Mouse (Mus musculus) hindbrain, embryonic 14.5 days (tissue): Measurements from ENCODE around the gene Ctnna3. TPM values are rescaled to one million over a fixed set of nuclear protein-coding genes. Genes with fewer than 3 reads are reported as not detected.

Experiments
- ATAC-seq: fragments of 200-750 bp; cut with Nextera tagmentation; 2 replicates; pipeline ENCODE4 v1.8.0; 2017; ENCODE audit warnings: moderate number of reproducible peaks, mild to moderate bottlenecking, moderate TSS enrichment, moderate library complexity; ENCODE audit not compliant: low FRiP score
- DNase-seq: peaks from one replicate; pipeline ENCODE4 v3.0.0-alpha.2; 2015; ENCODE audit warnings: low spot score
- H3K27ac ChIP-seq: fragments of 300-500 bp; sonication (generic); 2 replicates; pipeline ENCODE4 v1.5.1; 2014; ENCODE audit warnings: mild to moderate bottlenecking, moderate library complexity
- H3K27me3 ChIP-seq: fragments of 300-500 bp; sonication (generic); 2 replicates; pipeline ENCODE4 v1.6.1; 2014; ENCODE audit warnings: mild to moderate bottlenecking, low read length, mixed read lengths; ENCODE audit not compliant: control insufficient read depth, insufficient read depth
- H3K36me3 ChIP-seq: fragments of 300-500 bp; sonication (generic); replicated peaks from 2 replicates; pipeline ENCODE4 v1.6.1; 2014; ENCODE audit not compliant: control insufficient read depth, insufficient read depth
- H3K4me1 ChIP-seq: fragments of 300-500 bp; sonication (generic); replicated peaks from 2 replicates; pipeline ENCODE4 v1.6.1; 2014; ENCODE audit warnings: antibody characterized with exemption, low read length, mixed read lengths; ENCODE audit not compliant: control insufficient read depth, insufficient read depth
- H3K4me2 ChIP-seq: fragments of 300-500 bp; sonication (generic); replicated peaks from 2 replicates; pipeline ENCODE4 v1.6.1; 2014; ENCODE audit warnings: mild to moderate bottlenecking, moderate library complexity
- H3K4me3 ChIP-seq: fragments of 300-500 bp; sonication (generic); replicated peaks from 2 replicates; pipeline ENCODE4 v1.5.1; 2014; ENCODE audit warnings: mild to moderate bottlenecking, low read length
- H3K9ac ChIP-seq: fragments of 300-500 bp; sonication (generic); 2 replicates; pipeline ENCODE4 v1.6.1; 2014
- H3K9me3 ChIP-seq: fragments of 300-500 bp; sonication (generic); 2 replicates; pipeline ENCODE4 v1.6.1; 2016; ENCODE audit warnings: low read length; ENCODE audit not compliant: control insufficient read depth
- WGBS: fragments of 180-500 bp; shearing (Covaris S2); extraction: QIAGEN DNeasy Blood & Tissue Kit; methylation state at CpG from one replicate; pipeline ENCODE4 v1.1.7; 2014; 5-methylcytosine and 5-hydroxymethylcytosine counted together
- polyA plus RNA-seq: library from polyadenylated mRNA; unstranded; fragments of >200 nt; fragmentation: Nextera tagmentation; extraction: Ambion mirVana; gene quantifications from 2 replicates; pipeline ENCODE4 v1.2.1, GENCODE M21; 2014

Ctnna3 gene
- polyA plus RNA-seq, 1 experiment from 2014 or later: 4.1 TPM

GRCm38 (mm10) chr10:64275143-64275542, 845.2 kb downstream of the Ctnna3 start:
- H3K27me3 ChIP-seq: no peaks in the 10 kb centered on the region
- no peak overlapping the region for H3K4me2 ChIP-seq
- ATAC-seq (no peak), DNase-seq (no peak)
- H3K36me3 ChIP-seq: no peaks in the 10 kb centered on the region
- no peak overlapping the region for H3K27ac ChIP-seq
- H3K4me3 ChIP-seq: no peak overlapping the region
- H3K9ac ChIP-seq: no peak overlapping the region
- 72% methylated on average over 1 of the region's 1 CpGs for WGBS
- H3K4me1 ChIP-seq: no peaks in the 10 kb centered on the region
- H3K9me3 ChIP-seq: no peaks in the 10 kb centered on the region

GRCm38 (mm10) chr10:64278836-64279235, 848.9 kb downstream of the Ctnna3 start:
- Histone ChIP-seq H3K9me3 (no peaks in the 10 kb centered on the region), H3K4me1 (no peaks in the 10 kb centered on the region), H3K27me3 (no peaks in the 10 kb centered on the region), H3K27ac (no peak overlapping the region), H3K4me2 (no peak overlapping the region), H3K9ac (no peak overlapping the region), H3K36me3 (no peaks in the 10 kb centered on the region), H3K4me3 (no peak overlapping the region)
- ATAC-seq (no peak), DNase-seq (no peak)
- 92% methylated on average over 2 of the region's 2 CpGs for WGBS

- no peak overlapping the region for H3K4me3 ChIP-seq
- H3K9ac ChIP-seq: no peak overlapping the region
- H3K4me2 ChIP-seq: no peak overlapping the region
- H3K27me3 ChIP-seq: no peaks in the 10 kb centered on the region
- H3K9me3 ChIP-seq: no peaks in the 10 kb centered on the region
- no peak for DNase-seq
- no peaks in the 10 kb centered on the region for H3K36me3 ChIP-seq
- ATAC-seq: no peak
- no peak overlapping the region for H3K27ac ChIP-seq
- no peaks in the 10 kb centered on the region for H3K4me1 ChIP-seq
Measured at GRCm38 (mm10) chr10:64305802-64306201, 875.9 kb downstream of the Ctnna3 start.

DNA sequence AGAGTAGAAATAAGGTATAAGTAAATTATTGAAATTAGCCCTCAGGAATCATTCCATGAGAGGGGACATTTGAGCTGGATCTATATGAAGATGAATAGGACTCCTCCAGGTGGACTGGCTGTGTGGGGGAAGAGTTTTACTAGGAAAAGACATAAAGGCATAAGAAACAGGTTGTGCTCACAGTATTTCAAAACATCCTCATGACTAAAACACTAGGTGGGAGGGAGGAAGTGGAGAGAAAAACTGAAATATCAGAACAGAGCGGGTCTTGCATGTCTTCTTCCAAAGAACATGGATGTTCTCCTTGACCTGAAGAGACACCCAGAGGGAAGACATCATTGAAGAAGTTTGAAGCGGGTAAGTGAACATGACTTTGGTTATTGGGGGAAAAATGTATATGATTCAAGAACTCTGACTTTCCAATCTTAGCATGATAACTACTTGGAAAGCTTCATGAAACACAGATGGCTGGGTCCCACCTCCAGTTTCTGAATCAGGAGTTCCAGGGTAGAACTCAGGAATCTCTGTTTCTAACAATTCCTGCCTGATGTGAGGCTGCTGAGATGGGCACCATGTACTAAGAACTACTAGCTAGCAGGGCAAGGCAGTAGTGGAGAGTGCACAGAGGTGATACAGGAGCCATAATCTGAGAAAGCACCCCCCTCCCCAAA, 881.9 kb downstream of the Ctnna3 start:
- H3K9me3 ChIP-seq: no peaks in the 10 kb centered on the region
- H3K4me3 ChIP-seq: no peak overlapping the region
- no peak overlapping the region for H3K27ac ChIP-seq
- H3K4me2 ChIP-seq: no peak overlapping the region
- DNase-seq: no peak
- no peaks in the 10 kb centered on the region for H3K27me3 ChIP-seq
- 97% methylated on average over 2 of the region's 2 CpGs for WGBS
- no peaks in the 10 kb centered on the region for H3K36me3 ChIP-seq
- H3K9ac ChIP-seq: no peak overlapping the region
- H3K4me1 ChIP-seq: no peaks in the 10 kb centered on the region
- ATAC-seq: no peak

DNA sequence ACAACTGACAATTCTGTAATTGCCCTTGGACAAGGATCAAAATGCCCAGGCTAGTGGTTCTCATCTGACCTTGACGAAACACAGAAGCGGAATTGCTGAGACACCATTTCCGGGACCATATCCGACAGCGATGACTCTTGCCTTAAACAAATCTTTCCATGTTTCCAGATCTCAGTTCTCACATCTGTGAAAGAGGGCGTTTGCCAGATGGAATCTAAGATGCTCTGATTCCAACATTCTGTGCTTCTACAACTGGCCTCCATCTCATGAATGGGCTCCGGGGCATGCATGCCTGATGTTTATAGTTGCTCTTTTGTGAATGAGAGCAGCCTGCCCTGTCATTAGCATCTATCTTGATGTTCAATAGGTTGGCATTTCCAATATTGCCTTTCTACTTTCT, 890.4 kb downstream of the Ctnna3 start:
- Histone ChIP-seq H3K4me1 (no peaks in the 10 kb centered on the region), H3K27me3 (no peaks in the 10 kb centered on the region), H3K4me3 (no peak overlapping the region), H3K36me3 (no peaks in the 10 kb centered on the region), H3K9me3 (no peaks in the 10 kb centered on the region), H3K9ac (no peak overlapping the region), H3K27ac (no peak overlapping the region), H3K4me2 (no peak overlapping the region)
- 89% methylated on average over 7 of the region's 7 CpGs for WGBS
- DNase-seq (no peak), ATAC-seq (no peak)

- no peak overlapping the region for H3K4me3 ChIP-seq
- no peaks in the 10 kb centered on the region for H3K27me3 ChIP-seq
- DNase-seq: no peak
- H3K4me1 ChIP-seq: no peaks in the 10 kb centered on the region
- no peak for ATAC-seq
- H3K4me2 ChIP-seq: no peak overlapping the region
- no peaks in the 10 kb centered on the region for H3K9me3 ChIP-seq
- no peaks in the 10 kb centered on the region for H3K36me3 ChIP-seq
- no peak overlapping the region for H3K9ac ChIP-seq
- H3K27ac ChIP-seq: no peak overlapping the region
- WGBS: 64% methylated on average over 4 of the region's 4 CpGs
Measured at GRCm38 (mm10) chr10:64342702-64343379, 912.9 kb downstream of the Ctnna3 start.

- ATAC-seq (no peak), DNase-seq (no peak)
- WGBS: 93% methylated on average over 3 of the region's 3 CpGs
- no peak overlapping the region for H3K4me3 ChIP-seq
- H3K36me3 ChIP-seq: no peaks in the 10 kb centered on the region
- no peaks in the 10 kb centered on the region for H3K27me3 ChIP-seq
- no peaks in the 10 kb centered on the region for H3K4me1 ChIP-seq
- no peak overlapping the region for H3K4me2 ChIP-seq
- no peaks in the 10 kb centered on the region for H3K9me3 ChIP-seq
- H3K27ac ChIP-seq: no peak overlapping the region
- no peak overlapping the region for H3K9ac ChIP-seq
Measured at GRCm38 (mm10) chr10:64373288-64373687, 943.4 kb downstream of the Ctnna3 start.

DNA sequence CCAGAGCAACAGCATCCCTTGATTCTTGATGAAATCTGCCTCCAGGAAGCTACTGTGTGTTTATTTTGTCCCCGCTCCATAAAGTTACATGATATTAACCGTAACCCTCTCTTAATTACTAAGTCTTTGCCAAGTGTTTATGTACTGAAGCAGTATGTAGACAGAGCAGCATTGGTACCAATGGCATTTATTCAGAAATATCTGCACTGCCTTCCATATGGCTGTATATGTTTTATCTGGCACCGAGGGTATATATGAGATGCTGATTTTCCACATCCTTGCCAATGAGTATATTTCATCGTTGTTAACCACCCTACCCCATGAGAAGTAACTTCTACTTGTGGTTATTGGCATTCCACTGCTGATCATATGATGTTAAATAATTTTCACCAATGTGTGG, 947.9 kb downstream of the Ctnna3 start:
- Histone ChIP-seq H3K4me1 (no peaks in the 10 kb centered on the region), H3K4me3 (no peak overlapping the region), H3K4me2 (no peak overlapping the region), H3K27ac (no peak overlapping the region), H3K9ac (no peak overlapping the region), H3K27me3 (no peaks in the 10 kb centered on the region), H3K9me3 (no peaks in the 10 kb centered on the region), H3K36me3 (no peaks in the 10 kb centered on the region)
- 93% methylated on average over 4 of the region's 4 CpGs for WGBS
- DNase-seq (no peak), ATAC-seq (no peak)

GRCm38 (mm10) chr10:64396579-64396978, 966.7 kb downstream of the Ctnna3 start:
- Histone ChIP-seq H3K9me3 (no peaks in the 10 kb centered on the region), H3K4me3 (no peak overlapping the region), H3K4me1 (no peaks in the 10 kb centered on the region), H3K9ac (no peak overlapping the region), H3K27ac (no peak overlapping the region), H3K27me3 (no peaks in the 10 kb centered on the region), H3K36me3 (no peaks in the 10 kb centered on the region), H3K4me2 (no peak overlapping the region)
- 43% methylated on average over 2 of the region's 2 CpGs for WGBS
- DNase-seq (no peak), ATAC-seq (no peak)
